Mouse (Mus musculus): ENCODE measurements at regions not wholly inside any gene's neighbourhood (a gene's known extent, or its start where the extent isn't known, plus 50 kb on each side); places are given as distances from the start of the nearest gene placed in this dataset.

DNA sequence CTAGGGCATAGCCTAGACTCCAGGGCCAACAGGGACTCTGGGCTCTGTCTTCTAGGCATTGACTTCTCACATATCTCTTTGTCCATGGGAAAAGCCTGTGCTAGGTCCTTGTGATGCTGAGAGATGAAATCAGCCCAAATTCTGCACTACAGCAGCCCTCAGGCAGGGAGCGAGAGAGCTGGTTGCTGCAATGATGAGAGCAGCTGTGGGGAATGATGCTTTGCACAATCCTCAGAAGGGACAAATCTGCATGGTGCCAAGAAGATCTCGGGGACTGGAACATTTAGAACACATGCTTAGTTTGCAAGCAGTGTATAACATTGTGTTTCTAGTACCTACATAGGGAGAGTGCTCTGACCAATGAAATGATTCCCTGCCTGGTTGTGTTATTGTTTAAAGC lies 259.2 kb upstream of the Trib2 start:
- TF ChIP-seq CTCF (IDR thresholded peaks at IDR 0.05; ENCODE audit: control insufficient read depth, insufficient read depth, low read length) (no peak), POLR2A (IDR thresholded peaks at IDR 0.05; ENCODE audit: borderline replicate concordance, control insufficient read depth, low read depth, low read length) (no peak)
